Mouse (Mus musculus): Measurements from ENCODE around the gene Haus7. TPM values are rescaled to one million over a fixed set of nuclear protein-coding genes. Genes with fewer than 3 reads are reported as not detected.
"Not testable (repeated sequence)": the region's sequence is repeated elsewhere in the genome, so short reads cannot be mapped to it uniquely, and the experiment has no call there.

The Haus7 gene
- total RNA-seq (2015; ENCODE audit: low replicate concordance) (9.2 and 13.0 TPM in 2 replicates), total RNA-seq (2017; ENCODE audit: low replicate concordance) (8.0 and 14.1 TPM in 2 replicates)

DNA sequence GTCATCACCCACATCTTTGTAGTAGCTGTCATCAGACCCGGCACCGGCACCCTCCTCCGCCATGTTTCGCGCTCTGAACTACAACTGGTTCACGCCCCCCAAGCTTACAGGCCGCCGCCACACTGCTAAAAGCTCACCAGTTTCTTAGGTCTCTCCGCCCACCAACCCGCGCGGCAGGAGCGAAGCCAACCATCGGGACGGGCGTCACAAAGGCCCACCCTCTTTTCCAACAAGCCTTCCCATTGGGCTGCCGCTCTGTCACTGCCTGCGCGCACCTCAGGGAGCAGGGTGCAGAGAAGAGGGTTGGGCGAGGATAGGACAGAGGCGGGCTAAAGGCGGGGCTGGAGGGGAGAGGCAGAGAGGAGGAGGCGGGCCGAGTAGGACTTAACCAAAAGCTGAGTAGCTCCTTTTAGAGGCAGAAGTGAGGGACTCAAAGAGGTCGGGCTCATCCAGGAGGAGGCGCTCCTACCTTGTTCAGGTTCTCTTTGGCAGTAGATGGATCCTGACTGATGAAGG lies at the start of gene Haus7:
Gene Haus7, minus strand, starts transcription at position 168 of the 516 bp plus-strand sequence.
- peak; percentile 100 for ATAC-seq (replicated peaks; ENCODE audit: low FRiP score, poor library complexity, severe bottlenecking)

DNA sequence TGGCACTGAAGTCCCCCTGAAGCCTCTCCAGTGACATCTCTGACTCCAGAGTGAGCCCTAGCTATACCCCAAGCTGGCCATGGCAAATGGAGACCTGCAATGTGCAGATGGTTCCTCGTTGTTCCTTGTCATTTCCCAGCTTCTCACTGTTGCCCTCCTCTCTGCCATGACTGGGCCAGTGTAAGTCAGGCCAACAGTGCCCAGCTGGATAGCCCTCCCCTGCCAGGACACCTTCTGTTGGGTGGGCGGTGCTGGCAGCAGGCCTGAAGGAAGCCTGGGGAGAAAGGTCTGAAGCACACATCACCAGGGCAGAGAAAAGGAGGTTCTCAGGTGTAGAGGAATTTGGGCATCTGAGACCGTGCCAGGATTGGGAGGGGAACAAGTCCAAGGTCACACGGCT lies 47.7 kb upstream of the Haus7 start:
- no peak for ATAC-seq (replicated peaks; ENCODE audit: low FRiP score, poor library complexity, severe bottlenecking)

DNA sequence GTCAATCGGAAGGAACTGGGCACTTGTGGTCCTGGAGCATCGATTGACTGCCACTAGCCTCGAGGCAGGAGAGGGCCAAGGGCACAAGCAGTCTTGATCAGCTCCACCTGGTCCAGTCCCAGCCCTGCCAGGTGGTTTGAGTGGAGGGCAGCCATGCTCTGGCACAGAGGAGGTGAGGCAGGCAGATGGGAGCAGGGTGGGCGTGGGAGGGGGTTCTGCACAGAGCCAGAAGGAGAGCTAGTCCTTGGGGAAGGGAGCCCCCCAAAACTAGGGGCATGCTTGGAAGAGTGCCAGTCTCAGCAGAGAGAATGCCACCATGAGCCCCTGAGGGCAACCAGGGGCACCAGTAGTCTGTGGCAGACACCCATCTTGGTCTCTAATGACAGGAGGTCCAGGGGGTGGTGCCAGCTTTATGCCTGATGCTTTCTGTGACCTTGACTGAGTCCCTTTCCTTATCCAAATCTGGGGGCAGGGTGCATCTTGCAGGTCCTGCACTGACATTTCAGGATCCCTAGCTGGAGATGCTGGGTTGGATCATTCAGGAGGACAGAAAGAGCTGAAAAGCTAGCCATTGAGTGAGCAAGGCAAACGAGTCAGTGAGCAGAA lies 46.4 kb upstream of the Haus7 start:
- no peak for ATAC-seq (replicated peaks; ENCODE audit: low FRiP score, poor library complexity, severe bottlenecking)

DNA sequence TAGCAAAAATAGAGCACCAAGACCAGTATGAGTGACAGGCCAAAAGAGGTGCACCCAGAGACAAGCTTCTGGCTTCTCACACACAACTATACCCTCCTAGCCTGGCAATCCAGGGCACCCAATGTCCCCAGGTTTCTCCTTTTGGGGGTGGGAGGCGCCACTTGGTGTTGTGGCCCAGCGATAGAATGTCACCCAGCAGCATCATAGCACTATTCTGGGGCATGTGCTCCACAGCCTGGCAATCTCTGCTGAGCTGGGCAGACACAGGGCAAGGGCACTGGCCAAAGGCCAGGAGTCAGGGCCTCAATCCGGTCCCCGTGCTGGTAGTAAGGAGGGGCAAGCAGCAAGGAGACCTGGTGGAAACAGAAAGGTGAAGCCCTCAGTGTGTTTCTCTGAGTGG lies 37.9 kb upstream of the Haus7 start:
- ATAC-seq (replicated peaks; ENCODE audit: low FRiP score, poor library complexity, severe bottlenecking): no peak

DNA sequence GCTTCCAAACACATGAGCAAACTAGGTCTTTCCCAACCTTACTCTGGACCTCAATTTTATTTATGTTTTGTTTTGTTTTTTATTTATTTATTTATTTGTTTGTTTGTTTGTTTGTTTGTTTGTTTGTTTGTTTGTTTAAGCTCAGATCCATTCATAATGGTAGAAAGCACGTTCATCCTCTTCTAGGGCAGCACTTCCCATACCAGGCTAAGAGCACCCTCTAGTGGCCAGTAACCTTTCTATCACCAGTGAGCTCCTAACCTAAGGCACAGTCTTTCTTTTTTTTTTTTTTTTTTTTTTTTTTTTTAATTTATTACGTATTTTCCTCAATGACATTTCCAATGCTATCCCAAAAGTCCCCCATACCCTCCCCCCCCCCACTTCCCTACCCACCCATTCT lies 34.7 kb upstream of the Haus7 start:
- ATAC-seq (replicated peaks; ENCODE audit: low FRiP score, poor library complexity, severe bottlenecking): not testable (repeated sequence)

DNA sequence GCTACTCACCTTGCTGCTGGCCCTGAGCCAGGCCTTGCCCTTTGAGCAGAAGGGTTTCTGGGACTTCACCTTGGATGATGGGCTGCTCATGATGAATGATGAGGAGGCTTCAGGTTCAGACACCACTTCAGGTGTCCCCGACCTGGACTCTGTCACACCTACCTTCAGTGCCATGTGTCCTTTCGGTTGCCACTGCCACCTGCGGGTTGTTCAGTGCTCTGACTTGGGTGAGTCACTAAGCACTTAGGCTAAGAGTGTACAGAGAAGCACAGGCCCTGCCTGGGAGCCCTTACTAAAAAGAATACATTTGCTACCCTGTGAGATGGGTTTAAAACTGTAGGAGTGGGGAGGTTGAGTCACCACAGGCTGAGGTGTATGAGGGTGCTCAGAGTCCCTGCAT lies 32.0 kb upstream of the Haus7 start:
- ATAC-seq (replicated peaks; ENCODE audit: low FRiP score, poor library complexity, severe bottlenecking): no peak

DNA sequence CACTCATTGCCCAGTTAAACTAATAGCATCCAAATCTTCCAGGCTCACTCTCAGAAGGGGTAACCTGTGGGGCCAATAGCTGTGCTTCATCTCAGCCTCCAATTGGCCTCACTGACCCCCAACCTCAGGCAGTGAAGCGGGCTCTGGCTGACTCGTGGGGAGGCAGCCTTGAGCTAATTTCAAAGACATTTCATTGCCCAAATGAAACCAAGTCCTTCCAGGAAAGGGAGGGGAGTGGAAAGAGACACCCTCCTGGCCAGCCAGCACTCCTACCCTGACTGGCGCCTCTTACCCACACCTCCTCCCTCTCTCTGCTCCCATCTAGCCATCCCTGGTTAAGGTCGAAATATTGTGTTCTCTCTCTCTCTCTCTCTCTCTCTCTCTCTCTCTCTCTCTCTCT lies 31.3 kb upstream of the Haus7 start:
- no peak for ATAC-seq (replicated peaks; ENCODE audit: low FRiP score, poor library complexity, severe bottlenecking)

DNA sequence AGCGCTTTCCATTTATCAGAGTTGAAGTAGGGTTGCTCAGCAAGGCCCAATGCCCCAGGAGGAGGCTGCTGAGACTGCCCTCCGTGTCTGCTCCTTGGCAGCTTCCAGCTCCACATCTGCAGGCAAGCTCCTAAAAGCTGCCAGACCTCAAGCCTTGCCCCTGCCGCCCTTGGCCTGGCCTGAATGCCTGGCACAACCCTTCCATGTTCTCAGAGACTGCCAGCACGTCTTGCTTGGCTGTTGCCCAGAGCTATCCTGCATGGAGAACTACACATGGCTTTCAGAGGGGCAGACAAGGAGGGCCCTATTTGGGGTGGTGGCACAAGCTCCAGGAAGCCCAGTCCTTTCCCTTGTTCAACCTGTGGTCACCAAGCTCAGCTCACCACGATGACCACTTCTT lies 28.1 kb upstream of the Haus7 start:
- no peak for ATAC-seq (replicated peaks; ENCODE audit: low FRiP score, poor library complexity, severe bottlenecking)

DNA sequence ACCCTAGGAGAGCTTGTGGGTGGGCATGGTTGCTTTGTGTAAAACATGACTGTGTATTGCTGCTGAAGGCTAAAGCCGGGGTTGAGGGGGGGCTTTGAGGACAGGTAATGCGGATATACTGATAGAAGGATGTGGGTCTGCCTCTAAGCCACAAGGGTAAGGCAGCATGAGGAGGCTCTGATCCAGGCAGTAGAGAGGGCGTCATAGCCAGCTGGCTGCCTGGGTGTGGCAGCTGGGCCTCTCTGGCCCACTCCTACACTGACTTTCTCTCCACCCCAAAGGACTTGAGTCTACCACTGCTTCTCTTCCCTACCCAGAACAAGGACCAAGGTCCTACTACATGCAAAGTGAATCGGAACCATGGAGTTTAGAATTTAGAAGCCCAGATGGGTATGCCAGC lies 26.0 kb upstream of the Haus7 start:
- ATAC-seq (replicated peaks; ENCODE audit: low FRiP score, poor library complexity, severe bottlenecking): no peak

DNA sequence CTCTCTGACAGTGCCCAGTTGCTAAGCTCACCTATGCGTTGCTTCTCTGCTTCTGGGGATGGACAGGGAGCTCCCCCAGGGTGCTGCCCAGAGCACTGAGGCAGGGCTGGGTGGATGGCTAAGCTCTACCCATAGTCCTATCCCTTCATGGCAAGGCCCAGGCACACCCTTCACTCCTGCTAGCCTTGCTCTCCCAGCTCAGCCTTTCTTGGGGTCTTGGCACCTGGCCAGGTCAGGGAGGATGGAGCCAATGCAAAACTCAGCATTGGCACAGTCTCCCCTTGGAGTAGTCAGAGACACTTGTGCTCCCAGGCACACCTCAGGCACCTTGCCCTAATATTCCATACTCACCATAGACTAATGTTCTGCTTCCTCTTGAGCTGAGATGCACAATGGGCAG lies 25.2 kb upstream of the Haus7 start:
- ATAC-seq (replicated peaks; ENCODE audit: low FRiP score, poor library complexity, severe bottlenecking): no peak

DNA sequence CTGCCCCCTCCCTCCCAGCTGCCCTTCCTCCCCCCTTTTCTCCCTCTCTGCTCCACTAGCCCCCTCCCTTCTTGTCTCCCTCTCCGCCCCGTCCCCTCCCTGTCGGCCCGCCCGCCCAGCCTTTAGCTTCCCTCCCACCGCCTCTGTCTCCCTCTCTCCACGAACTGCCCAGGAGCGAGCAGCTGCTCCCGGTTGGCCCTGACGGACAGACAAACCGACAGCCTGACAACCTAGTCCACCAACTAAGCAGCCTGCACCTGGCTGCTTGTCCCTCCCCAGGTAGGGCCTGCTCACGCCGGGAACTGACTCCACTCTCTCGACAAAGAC lies 24.6 kb upstream of the Haus7 start, which contains the start of gene Bgn:
Gene Bgn, plus strand, starts transcription at position 119 of the 327 bp plus-strand sequence.
- no peak for ATAC-seq (replicated peaks; ENCODE audit: low FRiP score, poor library complexity, severe bottlenecking)

DNA sequence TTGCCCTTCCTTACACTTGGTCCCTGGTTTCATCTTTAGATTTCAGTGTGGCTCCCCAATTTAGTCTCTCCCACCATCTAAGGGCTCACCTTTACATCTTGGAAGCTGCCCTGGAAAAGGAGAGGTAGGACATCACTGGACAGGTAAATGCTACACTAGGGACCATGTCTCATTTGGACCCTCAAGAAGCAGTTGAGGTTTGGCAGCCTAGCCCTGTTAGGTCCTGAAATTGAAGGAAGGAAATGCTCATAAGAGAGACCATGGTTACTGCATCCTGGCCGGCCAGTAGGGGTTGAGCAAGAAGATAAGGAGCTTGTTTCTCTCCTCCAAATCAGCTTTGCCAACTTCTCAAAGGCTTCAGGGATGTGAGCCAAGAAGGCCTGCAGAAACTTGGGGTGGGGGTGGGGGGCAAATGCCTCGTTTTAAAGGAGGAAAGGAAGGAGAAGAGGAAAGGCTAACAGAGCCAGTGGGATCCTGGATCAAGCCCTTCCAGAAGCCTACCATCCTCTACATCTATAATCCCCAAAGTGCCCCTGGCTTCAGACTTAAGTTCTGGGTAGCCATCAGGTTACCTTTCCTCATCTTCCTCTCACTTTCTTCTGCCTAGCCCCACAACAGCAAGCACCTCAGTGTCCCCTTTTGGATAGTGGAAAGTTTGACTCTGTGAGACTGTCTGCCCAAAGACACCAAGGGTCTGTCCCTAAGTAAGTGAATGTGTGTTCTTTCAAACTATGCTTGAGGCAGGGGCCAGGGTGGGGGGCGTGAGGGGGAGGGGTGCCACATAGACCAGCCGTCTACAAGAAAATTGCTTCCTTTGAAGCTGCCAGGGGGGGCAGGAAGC lies 24.0 kb upstream of the Haus7 start:
- ATAC-seq (replicated peaks; ENCODE audit: low FRiP score, poor library complexity, severe bottlenecking): no peak

DNA sequence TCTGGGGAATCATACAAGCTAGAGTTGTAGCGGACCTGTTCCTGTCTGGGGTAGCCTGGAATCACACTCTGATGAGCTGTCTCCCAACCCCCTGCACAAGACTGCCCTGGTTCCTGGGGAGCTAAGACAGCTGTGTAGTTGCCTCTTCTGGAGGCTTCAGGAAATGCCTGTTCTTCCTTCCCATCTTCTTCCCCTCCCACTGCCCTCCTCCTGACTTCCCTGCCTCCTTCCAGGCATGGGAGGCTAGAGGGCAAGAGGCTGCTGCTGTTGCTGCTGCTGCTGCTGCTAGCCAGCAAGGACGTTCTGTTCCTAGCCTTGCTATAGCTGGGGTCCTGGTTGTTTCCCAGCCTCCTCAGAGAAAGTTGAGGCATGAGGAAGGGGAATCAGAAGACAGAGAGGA lies 21.5 kb upstream of the Haus7 start:
- ATAC-seq (replicated peaks; ENCODE audit: low FRiP score, poor library complexity, severe bottlenecking): no peak

DNA sequence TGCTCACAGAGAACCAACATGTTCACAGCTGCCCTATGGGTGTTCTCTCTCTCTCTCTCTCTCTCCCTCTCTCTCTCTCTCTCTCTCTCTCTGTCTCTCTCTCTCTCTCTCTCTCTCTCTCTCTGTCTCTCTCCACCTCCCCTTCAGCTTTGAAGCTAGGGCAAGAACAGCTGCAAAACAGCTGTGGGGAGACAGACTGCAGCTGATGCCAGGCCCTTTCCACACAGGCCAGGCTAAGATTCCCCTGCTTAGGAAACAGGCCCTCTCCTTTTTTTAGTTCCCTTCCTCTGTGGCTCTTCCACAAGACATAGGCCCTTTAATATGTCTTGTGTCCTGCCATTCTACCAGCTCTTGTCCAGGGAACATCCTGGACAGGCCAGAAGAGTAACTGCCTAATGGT lies 20.8 kb upstream of the Haus7 start:
- ATAC-seq (replicated peaks; ENCODE audit: low FRiP score, poor library complexity, severe bottlenecking): no peak

DNA sequence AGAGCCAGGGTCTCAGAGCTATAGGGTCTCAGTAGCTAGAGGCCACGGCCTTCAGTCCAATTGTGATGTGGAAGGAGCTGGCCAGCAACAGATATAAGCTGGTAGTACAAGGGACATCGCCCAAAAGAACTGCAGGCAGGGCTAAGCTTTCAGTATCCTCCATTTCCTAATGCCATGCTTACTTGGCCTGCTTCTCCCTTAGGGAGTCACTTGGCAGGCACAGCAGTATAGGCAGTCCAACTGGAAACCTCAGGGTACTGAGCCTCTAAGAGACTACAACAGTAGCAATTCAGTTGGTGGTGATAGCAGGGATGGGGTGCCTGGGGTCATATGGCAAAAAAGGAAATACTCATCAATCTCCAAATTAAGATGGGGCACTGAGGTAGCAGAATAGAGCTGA lies 18.7 kb upstream of the Haus7 start:
- ATAC-seq (replicated peaks; ENCODE audit: low FRiP score, poor library complexity, severe bottlenecking): no peak

DNA sequence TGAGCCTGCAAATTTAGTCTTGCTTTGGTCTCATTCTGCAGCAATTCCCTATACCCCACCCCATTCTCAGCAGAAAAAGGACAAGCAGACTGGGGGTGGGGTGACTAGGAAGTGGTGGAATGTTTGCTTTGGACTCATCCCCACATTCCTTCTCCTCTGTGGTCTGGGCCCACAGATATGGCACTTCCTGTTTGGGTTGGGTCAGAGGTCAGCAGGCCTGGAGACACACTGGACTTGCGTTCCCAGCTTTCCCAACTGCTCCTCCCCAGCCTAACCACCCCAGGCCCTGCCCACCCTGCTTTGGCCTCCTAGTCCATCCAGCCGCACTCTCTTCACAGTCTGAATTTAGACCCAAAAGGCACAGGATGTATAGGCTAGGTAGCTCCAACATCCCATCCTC lies 17.8 kb upstream of the Haus7 start:
- no peak for ATAC-seq (replicated peaks; ENCODE audit: low FRiP score, poor library complexity, severe bottlenecking)

DNA sequence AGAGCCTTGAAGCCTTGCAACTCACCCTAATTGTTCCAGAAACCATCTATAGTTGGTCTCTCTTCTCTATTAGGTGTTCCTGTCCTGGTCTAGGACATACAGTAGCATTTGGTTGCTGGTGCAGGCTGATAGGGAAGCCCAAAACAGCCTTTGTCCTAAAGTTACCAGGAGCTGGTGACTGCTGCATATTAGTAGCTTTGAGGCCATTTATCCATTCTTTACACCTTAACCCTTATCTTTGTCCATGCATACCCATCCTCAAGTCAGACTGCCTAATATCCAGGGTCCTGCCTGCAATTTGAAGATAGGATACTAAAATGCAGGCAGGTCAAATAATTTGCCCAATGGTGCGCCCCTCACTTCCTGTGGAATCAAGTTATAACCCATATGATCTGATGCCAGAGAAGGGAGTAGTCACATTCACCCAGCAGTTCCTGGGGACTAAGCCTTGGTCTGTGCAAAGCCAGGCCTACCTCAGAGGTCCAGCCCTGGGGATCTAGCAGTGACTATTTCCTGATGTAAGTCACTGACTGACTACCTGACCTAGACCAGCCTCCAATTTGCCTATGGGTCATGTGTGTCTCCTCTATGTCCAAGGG lies 16.9 kb upstream of the Haus7 start:
- ATAC-seq (replicated peaks; ENCODE audit: low FRiP score, poor library complexity, severe bottlenecking): no peak

DNA sequence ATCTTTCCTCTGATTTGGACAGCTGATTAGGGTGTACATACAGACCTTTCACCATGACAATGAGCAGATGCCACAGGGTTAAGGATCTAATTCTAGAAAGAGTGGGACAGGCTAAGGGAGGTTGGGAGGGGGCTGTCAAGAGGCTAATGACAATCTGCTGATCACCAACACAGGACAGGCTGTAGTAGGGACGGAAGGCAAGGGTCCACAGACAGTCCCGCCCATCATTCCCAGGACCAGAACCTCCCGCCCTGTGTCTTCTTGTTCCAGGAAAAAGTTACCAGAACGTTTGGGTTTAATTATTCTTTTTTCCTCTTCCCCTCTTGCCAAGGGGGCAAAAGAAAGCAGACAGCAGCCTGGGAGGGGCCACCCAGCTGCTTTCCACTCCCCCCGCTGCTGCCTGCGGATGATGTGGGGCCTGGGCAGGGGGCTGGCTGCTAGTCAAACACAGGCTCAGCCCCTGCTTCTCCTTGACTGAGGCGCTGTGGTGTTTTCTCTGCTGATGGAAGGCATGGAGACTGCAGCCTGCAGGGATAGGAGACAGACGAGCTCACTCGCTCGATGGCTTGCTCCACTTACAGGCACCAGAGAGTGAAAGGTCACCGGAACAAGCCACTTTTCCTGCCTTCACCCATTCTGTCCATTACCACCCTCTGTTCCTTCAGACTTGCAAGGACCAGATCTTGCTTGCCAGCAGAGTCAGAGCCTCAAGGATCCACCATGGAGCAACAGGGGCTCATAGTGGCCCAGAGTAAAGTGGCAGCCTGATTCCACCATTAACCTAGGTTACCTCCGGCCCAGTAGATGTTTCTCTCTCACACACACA lies 15.7 kb upstream of the Haus7 start:
- ATAC-seq (replicated peaks; ENCODE audit: low FRiP score, poor library complexity, severe bottlenecking): no peak

DNA sequence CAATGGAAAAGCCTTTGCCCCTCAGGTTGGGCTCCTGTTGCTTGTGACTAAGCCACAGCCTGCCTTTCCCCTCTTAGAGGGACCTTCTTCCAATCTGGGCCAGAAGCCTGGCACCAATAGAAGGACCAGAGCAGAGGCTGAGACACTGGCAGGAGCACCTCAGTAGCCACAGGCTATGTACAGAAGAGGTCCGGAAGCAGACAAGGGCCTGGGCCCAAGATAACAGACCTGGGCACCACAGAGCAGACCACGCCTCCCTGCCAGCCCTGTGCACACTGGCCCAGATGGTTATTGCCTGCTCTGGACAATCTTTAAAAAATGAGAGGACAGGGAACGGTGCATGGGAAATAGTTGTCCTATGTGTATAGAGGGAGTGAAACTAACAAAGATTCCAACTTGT lies 12.9 kb upstream of the Haus7 start:
- ATAC-seq (replicated peaks; ENCODE audit: low FRiP score, poor library complexity, severe bottlenecking): no peak

DNA sequence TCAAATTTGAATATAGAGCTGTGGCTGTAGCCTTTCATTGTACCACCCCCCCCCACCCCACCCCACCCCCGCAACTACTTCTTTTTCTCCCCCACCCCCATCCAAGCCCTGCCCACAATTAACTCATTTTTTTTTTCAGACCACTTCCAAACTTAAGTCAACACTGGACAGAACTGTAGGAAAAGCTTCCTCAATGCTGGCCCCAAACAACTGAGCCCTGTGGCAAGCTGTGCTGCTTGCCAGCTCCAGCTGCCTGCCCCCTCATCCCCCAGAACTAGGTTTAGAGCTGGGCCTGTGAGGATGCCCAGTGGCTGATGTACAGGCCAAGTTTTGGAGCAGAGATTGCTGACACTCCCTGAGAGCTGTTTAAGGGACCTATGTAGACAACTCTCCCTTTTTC lies 9.9 kb upstream of the Haus7 start:
- ATAC-seq (replicated peaks; ENCODE audit: low FRiP score, poor library complexity, severe bottlenecking): no peak
